Mouse (Mus musculus) embryo, embryonic 10.5 days (tissue): ENCODE measurements around the gene Usp35.

Experiments
- DNase-seq: peaks from one replicate; pipeline ENCODE4 v3.0.0-alpha.2; 2015; ENCODE audit warnings: low spot score

The Usp35 gene

DNA sequence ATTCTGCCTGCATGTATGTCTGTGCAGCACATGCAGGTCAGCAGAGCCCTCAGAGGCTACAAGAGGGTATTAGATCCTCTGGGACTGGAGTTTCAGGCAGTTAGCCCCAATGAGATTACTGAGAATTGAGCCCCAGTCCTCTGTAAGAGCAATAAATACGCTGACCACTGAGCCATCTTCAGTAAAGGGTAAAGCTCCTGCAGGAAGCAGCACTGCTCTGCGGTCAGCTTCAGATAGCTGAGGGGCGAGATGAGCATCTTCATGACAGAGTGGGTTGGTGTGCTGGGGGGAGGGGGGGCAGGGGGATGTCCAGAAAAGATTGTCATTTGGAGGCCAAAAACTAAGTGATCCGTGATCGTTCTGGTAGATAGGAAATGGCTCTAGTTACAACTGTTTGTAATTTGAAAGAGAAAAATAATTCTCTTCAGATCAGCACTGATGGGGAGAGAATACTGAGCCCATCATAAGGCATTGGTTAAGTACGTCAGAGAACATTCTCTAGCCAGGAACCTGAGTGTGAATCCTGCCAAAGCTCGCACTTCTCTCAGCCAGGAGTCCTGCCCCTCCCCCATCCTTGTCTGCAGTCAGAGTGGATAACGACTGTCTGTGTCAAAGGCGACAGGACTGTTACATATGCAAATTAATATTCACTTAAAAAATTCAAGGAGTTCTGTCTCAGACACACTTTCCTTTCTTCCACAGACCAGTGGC is 14.4 kb upstream of the Usp35 start:
- no peak for DNase-seq

DNA sequence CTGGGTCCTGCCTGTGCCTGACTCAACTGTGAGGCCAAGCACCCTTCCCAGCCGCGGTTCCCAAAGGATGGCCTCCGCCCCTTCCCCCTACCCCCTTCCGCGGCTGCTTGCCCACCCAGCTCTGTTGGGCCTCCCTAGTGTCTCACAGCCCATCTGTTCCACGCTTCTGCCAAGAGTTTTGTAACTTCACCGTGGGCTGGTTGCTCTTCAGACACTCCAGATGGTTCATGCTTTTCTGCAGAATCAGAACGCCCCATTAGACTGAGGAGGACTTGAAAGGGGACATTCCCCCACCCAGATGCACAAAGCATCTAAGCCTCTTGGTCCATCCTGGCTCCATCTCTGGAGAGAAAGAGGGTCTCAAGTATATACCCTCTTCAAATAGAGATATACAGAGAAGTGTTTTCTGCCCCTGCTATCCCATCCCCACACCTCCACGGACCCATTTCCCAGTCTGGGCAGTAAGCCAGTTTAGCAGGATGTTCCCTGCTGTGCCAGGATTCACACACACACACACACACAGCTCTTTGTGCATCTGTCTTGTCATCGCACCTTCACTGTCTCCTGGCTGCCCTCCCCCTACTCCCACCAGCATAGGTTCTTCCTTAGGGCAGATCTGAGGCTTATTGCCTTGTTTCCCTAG is 13.5 kb upstream of the Usp35 start:
- no peak for DNase-seq

DNA sequence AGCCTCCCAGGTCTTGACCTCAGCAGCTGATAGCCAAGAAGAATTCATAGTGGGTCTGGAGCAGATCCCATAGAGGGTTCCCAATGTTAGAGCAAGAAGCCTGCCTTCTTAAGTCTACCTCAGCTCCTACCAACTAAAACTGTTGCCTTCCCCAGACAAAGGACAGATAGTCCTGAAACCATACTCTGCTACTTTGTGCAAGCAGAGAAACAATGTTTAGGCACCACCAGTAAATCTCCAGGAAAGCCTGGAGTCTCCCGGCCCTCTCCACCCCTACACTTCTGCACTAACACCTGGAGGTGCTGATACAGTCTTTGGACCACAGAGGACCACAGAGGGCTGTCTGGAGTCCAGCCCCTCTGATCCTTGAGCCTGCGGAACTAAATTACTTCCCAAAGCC is 12.8 kb upstream of the Usp35 start:
- DNase-seq, result no peak

DNA sequence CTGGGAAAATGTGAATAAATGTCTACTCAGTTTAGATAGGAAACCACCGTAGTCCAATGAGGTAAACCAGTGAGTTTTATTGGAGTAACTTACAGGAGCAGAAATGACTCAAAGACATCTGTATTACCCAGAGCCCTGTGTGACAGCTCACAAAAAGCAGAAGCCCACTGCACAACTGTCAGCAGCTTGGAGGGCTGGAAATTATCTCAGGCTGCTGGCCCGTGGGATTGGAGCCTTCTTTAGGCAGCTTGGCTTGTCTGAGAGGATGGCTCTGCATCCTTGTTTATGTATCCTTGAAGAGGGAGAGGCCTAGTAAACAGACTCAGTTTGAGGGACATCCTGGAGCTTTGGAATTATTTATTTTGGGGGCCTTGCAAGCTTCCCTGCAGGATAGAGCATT is 11.1 kb upstream of the Usp35 start:
- DNase-seq, result no peak

DNA sequence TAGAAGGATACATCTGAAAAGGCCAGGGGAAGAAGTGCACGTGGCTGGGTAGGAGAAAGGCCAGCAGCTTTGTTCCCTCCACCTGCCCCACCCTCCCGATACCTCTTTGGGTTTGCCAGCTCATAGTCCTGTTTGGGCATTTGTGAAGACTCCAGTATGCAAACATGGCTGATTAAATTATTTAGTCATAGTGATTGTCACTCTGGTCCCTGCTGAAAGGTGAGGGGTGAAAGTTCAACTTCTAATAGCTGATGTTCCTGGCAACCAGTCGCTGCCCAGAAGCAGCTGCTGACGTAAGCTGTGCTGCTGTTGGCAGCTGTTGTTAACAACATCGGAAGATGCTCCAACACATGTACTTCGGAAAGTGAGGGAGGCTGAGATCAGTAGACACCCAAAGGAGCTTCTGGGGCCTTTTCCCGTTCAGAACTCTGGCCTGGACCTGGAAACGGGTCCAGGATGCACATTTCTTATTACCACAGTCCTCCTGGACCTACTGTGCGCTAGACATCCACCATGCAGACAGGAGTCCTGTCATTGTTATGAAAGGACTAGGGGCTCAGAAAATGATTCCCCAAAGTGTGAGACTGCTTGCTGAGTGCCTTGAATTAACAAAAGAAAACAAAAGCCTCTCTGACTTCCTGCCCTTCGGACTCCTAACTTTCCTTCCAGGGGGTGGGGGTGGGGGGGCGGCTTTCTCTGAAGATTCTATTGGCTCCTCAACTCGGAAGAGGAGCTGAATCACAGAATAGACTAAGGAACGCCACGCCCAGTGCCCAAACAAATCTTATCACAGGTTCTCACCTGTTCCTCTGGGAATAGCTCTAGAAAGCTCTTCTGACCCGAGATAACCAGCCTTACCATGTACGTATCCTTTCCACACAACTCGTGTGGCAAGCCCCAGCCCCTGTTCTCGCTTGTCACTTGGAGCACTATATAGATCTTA is 9.4 kb upstream of the Usp35 start:
- no peak for DNase-seq

DNA sequence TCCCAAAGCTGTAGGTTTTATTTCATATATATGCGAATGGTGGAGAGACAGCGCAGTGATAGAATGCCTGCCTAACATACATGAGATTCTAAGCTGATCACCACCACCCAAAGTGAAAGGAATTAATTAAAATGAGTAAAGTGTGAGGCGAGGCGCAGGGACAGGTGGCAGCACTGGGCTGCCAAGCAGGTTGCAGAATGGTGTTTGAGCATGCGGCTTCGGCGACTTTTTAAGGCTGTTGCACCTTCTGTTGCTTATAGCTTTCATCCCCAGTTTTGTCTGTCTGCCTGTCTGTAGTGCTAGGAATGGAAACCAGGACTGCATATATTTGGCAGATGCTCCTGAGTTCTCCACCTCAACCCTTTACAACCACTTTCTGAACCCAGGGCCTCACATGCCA is 7.8 kb upstream of the Usp35 start:
- DNase-seq, result no peak

DNA sequence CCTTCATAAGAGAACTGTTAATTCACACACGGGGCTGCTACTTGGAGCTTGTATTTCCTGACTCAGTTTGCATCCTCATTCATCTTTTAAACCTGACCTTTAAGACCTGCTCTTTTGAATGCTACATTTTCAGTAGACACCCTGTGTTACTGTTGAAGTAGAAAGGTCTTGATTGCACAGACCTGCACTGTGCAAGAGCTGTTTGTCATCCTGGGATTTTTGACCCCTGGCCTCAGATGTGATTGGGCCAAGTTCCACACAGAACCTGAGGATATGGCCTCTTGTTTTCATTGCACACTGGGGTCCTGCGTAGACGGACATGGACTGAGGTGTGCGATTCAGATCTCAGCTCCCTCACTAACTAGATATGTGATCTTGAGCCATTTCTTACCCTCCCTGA is 6.8 kb upstream of the Usp35 start:
- no peak for DNase-seq

DNA sequence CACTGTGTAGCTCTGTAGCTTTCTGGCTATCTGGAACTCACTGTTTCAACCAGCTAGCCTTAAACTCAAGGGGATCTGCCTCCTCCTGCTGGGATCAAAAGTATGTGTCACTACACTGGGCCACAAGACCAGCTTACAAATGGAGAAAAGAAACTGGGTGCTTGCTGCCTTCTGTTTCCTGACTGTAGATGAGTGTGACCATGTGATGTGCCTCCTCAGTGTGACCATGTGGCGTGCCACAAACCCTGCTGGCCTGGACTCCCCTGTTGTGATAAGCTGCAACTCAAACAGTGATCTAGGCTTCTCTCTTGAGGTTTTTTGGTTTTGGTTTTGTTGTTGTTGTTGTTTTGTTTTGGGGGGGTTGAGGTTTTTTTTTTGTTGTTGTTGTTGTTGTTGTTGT is 4.9 kb upstream of the Usp35 start:
- no peak for DNase-seq

DNA sequence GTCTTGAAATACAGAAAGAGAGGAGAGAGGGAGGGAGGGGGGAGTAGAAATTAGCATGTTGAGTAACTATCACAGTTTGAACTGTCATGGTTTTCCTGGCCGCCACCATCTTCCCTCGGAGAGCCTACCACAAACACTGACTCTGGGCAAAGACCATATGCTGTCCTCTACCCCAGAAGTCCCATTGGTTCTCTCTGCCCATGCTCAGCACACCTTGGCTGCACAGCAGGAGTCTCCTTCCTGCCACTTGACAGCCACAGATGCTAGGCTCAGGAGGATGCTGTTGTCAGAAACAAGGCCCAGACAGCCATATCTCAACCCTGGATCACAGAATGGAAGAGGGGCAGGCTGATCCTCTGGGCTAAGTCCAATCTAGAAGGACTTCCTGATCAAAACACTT is 2.6 kb upstream of the Usp35 start:
- DNase-seq, result no peak

DNA sequence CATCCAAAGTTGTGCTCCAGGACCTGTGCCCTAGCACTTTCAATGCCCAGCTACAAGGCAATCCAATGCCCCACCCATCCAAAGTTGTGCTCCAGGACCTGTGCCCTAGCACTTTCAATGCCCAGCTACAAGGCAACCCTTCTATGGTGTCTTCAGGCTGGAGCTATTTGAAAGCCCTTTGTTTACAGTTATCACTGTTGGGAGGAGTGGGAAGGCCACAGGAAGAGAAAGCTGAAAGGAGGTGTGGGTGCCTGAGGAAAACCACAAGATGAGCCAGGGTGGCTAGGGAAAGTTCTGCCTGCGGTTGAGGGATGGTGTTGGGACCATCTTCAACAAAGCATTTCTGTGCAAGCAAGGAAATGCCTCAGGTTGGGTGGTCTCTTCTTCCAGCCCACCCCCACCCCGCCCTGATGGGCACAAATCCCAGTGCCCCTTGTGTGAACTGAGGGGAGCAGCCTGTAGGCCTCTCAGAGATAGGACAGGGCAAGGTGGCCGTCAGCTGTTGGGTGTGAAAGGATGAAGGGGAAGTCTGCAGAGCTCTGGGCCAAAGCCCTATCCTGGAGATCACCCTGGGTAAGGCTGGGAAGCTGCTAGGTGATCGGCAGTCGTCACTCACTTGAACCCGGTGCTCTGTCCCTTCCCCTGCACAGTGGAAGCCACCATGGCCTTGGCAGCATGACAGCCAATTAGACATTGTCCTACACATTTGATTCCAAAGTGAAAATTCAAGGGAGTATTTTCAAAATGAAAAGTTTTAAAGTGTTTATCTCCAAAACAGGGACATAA is 1.5 kb upstream of the Usp35 start:
- no peak for DNase-seq

DNA sequence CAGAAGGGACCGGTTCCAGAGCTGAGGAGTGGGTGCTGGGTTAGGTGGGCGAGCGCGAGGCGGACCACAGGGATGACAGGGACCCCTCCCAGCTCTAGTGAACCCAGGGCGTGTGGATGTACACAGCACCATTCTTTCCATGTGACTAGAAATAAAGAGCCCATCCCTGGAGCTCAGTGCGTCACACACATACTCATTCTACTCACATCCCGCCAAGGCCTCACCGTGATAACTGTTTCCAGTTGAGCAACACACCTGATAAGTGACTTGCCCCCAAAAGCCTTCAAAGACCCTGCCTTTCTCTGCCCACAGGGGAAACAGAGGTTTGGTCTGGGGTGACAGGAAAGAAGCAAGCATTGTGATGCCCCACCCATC is 834 bp upstream of the Usp35 start:
- DNase-seq, result no peak

DNA sequence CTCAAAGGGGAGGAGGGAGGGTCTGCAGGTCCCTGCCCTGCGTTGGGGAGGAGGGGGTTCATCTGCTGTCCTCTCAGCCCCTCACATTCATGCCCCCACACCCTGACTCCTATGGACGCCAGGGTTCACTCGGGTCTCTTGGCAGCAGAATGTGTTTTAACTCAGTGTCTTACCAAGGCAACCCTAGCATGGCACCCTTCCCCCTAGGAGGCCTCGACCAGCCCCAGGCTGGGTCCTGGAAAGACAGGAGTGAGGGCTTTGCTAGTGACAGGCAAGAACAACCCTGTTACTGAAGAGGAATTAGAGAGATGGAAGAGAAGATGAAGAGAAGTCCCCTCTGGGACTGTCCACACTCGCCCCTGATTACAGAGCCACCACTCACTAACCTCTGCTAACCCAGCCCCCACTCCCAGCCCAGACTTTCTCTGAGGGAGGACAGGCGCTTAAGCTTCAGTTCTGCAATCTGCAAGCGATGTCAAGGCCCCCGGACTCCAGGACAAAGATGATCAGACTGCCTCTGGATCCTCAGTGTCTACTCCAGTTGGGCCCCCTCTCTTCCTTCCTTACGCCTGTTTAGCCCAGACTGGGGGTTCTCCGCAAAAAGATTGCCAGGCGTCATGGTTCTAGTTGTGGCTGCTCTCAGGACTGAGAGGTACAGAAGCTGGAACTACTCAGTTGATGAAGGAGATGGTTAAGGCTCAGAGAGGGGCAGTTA is 732 bp downstream of the Usp35 start:
- no peak for DNase-seq

DNA sequence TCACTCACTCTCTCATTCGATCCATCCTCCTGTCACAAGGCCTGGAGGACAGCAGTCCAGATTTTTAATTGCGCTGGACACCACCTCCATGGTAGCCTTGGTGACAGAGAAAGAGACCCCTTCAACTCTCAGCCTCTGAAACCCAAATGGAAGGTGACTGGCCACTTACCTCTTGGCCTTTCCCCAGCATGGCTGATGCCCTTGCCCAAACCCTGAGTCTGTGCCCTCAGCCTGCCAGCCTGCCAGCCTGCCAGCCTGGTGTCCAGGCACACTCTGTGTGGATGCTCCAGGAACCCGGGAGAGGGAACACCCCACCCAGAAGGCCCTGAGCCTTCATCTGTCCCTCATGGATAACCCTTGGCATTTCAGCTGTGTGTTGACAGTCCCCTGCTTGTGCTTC is 2.1 kb downstream of the Usp35 start:
- DNase-seq, result no peak

DNA sequence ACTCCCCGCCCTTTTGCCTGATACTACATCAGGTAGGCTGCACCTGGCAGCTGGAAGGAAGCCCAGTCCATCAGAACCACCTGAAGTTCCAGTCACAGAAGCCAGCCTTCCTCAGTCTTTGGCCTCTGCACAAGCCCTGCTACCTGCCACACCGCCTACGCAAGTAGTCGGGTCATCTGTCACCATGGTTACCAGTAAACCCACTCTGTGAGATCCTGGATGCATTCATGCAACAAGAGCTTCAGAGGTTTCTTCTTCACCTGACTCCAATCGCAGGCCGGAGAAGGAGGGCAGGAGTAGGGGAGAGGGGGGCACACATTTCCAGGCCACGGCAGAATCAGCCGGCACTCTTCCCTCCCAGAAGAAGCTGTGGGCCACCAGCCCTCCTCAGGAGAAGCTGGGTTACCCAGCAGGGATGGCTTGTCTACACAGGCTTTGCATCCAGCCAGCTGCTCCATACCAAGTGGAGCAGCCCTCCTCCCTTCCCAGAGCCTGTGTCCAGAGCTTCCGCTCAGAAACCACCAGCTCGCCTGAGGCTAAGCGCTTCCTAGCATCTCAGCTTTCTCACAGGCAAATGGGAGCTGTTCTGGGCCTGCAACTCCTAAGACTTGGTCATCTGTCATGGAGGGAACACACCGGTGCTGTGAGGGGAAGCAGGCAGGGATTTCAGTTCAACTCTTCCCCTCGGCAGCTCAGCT is 2.8 kb downstream of the Usp35 start:
- no peak for DNase-seq

DNA sequence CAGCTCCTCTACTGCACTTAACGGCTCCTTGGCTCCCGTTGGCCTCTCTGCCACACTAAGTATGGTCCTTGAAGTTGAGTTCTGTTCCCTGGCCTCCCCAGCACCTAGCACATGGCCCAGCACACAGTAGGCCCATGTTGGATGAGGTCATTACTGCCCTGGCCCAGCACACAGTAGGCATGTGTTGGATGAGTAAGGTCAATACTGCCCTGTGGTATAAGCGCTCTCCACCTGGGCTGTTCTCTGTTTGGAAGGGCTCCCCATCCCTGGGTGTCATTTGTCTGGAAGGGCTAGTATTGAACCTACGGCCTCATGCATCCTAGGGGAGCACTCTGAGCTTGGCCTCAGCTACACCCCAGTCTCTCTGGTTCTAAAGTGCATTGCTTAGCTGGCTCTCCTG is 4.4 kb downstream of the Usp35 start:
- no peak for DNase-seq

DNA sequence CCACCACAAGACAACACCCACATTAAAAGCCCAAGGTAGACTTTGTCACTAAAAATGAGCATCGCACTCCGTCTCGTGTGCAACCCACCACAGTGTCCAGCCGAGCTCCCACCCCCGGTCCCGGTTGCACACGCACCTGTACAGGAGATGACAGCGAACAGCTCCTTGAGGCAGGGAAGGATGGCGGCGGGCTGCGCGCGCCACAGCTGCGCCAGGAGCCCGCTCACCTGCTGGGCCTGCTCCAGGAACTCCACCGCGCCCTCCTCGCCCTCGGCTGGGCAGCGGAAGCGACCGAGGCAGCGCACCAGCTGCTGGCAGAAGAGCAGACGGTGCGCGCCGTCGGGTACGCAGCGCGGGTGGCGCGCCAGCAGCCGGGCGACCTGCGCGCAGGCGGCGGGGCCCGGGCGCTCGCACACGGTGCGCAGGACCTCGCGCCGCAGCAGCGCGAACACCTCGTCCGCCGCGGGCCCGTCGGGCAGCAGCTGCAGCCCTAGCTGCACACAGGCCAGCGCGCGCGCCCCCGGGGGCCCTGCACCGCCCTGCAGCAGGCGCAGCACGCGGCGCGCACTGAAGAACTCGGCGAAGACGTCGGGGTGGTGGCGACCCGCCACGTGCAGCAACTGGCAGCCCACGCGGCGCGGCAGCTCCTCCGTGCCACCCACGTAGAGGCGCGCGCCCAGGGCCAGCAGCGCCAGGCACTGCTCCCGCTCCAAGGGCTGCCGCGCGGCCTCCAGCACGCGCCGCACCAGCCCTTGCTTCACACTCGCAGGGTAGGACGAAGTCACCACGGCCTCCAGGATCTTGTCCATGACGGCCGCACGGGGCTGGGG is 6.4 kb downstream of the Usp35 start:
- no peak for DNase-seq

DNA sequence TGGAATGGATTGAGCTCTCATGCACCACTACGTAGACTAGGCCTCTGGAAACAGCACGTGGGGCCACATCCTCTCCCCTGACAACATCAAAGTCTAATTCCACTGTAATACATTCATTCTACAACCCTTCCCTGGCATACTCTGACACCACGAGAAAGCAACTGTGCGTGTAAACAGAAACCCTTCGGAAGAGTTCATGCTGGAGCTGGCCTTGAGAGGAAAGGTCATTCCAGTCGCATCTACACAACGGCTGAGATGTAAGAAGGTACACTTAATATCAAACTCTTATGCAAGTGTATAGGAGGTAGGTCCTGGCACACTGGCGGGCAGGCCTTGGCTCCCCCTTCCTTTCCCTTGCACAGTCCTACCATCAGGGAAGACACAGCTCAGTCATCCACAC is 7.5 kb downstream of the Usp35 start:
- DNase-seq, result no peak

DNA sequence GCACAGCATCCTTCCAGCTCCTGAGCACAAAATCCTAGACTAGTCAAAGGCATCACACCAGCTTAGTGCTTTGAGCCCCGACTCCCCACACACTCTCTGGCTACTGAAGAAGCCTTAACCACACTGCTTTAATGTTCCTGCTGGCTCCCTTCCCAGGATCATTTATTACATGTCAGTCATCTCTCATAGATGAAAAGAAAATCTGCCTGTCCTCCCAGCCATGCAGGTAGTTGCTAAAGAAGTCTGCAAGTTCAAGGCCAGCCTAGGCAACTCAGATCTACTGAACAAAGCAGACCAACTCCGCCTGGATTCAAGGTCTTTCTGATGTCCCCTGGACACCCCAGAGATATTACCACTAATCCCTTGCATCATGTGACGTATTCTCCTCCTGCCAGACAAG is 14.1 kb downstream of the Usp35 start:
- DNase-seq, result no peak

DNA sequence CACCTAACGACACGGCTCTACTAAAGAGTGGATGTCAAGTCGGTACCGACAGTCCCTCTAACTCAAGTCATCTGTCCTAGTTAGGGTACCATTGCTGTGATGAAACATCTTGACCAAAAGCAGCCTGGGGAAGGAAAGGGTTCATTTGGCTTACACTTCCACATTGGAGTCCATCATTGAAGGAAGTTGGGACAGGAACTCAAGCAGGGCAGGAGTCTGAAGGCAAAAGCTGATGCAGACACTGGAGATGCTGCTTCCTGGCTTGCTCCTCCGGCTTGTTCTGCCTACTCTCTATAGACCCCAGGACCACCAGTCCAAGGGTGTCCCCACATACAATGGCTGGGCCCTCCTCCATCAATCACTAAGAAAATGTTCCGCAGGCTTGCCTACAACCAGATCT is 16.2 kb downstream of the Usp35 start:
- no peak for DNase-seq

DNA sequence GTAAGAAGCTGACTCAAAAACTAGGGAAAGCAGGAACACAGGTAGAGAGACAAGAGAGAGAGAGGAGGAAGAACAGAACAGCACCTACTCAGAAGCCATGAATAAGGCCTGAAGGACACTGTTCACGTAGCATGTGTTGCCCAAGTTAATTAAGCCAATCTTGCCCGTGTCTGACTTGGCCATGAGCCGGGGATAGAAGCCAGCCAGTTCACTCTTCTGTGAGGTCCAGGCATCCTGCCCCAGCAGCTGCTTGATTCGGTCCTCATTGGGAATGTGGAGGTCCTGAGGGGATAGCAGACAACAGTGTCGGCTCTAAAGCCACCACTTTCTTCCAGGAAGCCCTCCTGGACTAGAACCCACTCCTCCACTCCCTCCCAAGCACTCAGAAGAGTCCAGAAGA is 17.2 kb downstream of the Usp35 start:
- DNase-seq, result no peak
